Mouse (Mus musculus) ovary, postnatal 36 days (tissue): ENCODE results near the gene Wbp2.
A peak's percentile ranks its signal among the peaks of the same experiment; 100 is the strongest.

Source experiments
- DNase-seq: peaks from one replicate; pipeline ENCODE4 v3.0.0; 2022; ENCODE audit warnings: low spot score, mixed read lengths

Wbp2 gene

DNA sequence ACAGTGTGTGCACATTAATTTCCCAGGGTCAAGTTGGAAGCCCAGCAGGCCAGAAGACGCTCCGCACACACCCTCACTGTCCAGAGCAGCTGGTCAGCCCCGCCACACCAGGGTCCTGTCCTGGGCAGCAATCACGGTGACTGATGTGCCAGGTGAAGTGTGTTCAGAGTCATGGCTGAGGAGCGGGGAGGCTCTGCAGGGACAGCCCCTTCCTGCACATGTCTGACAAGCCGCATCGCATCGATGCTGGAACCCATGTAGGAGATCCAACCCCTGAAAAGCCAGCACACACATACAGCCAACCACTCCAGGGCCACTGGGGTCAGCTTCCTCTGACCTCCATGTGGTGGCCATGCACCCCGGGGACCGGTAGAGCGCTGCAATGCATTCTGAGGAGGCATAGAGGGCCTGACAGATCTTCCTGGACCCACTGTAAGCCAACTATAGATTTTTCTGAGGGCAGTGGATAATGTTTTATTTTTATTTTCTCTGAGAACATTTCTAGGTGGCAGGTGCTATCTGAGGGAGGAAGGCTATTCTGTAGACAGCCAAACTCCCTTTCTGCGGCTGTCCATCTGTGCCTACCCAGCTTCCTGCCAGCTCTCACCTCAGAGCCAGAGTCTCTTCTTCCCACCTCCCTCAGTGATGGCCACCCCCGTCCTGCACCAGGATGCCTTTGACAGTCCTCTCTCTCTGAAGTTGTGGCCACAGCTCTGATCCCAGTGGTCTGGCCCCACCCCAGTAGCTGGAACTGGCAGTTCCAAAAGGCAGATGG is 25.0 kb downstream of the Wbp2 start:
- no peak for DNase-seq

DNA sequence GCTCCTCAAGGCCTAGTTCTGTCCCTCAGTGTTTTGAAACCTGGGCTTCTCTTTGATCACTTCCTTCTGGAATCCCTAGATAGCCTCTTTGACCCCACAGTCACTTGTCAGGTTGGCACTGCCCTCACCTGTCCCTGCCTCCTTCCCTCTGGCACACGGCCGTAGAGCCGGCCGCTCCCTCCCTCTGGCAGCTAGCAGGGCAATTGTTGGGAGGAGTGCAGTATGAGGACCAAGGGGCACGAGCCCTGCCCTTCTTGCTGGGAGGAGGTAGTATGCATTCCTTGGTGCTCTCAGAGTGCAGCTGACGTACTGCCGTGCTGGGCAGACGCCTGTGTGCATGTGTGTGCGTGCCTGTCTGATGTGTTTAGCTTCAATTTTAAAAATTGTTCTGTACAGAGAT is 26.2 kb downstream of the Wbp2 start:
- no peak for DNase-seq

DNA sequence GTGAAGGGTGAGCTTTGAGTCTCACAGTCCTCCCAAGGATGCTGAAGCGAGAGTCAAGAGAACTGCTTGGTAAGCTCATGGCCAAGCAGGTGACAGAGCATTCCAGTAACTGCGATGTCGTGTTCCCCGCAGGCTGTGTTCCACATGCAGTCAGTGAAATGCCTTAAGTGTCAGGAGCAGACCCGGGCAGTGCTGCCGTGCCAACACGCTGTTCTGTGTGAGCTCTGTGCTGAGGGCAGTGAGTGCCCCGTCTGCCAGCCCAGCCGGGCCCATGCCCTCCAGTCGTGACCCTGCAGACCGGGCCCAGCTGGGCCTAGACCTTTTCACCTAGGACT is 27.1 kb downstream of the Wbp2 start:
- no peak for DNase-seq

DNA sequence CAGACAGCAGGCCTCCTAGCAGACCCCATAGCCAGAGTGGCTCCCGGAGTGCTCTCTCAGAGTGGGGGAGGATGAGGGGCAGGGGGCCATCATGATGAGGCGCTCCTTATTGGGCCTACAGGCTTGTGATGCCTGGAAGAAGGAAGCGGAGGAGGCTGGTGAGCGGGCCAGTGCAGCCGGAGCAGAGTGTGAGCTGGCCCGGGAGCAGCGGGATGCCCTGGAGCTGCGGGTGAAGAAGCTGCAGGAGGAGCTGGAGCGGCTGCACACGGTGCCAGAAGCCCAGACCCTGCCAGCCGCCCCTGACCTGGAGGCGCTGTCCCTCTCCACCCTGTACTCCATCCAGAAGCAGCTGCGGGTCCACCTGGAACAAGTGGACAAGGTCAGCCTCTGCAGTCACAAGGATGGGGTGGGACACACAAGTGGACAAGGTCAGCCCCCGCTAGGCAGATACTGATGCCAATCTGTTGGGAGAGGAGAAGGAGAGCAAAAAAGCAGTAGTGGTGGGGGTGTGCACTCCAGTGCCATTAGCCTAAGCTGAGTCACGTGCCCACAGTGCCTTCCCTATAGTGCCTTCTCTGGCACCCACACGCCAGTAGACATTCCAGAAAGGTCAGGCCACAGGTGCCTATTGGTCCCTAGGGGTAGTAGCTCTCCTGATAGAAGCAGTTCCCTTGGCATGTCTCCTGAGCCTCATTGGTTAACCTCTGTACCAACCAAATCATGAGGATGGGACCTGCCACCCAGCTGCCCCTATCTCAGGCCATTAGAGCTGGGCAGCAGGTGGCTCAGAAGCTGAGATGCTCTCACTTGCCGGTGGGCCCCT is 27.7 kb downstream of the Wbp2 start:
- DNase-seq: no peak

DNA sequence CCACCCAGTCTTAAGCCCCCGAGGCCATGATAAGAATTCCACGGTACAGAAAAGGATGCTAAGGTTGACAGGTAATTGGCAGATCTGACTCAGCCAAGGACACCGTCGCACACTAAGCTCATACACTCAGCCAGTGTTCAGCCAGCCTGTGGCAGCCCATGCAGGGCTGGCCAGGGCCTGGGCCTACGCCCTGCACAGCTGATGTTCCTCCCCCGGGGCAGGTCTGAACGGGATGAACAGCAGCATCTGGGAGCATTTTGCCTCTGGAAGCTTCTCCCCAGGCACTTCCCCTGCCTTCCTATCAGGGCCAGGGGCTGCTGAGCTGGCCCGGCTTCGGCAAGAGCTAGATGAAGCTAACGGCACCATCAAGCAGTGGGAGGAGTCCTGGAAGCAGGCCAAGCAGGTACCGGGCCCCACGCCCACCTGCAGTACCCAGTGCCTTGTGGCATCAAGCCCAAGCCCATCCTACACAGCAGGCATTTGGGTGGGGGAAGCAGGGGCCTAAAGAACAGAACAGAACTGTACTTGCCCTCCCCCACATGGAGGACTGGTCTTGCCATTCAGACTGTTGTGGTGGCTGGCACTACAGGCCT is 28.7 kb downstream of the Wbp2 start:
- no peak for DNase-seq

DNA sequence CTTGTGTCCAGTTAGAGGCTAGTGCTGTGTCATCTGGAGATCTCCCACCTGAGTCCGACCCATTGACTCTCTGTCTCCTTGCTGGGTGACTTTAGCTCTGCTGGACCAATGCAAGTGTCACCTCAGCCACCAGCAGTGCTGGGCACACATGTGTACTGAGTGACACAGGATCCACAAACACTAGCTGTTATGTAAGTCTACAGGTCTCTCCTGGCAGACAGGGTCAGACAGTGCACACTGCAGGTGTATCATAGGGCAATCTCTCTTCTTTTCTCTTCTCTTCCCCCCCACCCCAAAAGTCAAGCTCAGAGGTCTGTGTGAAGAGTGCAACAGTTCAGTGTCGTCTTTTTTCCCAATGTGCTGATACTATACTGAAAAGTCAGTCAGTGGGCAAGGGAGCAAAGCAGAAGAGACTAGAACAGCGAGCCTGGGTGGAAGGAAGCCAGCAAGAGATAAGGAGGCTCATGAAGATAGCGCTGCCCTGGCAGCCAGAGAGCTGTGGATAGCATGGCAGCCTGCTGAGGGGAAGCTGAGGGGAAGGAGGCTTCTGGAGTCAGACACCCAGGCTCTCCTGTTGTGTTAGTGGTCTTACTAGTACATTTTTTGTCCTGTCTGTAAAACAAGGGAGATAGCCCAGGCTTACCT is 29.4 kb downstream of the Wbp2 start:
- DNase-seq: no peak

DNA sequence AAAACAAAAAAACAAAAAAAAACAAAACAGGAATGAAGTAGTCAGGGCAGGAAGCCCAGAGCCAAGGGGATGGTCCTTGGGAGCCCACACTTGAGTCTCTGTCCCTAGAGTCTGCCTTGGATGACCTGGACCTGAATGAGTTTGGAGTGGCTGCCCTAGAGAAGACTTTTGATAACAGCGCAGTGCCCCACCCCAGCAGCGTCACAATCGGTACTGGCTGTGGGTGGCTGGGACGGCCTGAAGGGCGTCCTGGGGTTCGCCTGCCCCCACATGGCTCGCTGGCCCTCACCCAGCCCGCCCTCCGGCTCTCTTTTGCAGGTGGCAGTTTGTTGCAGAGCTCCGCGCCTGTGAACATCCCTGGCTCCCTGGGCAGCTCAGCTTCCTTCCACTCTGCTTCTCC is 30.9 kb downstream of the Wbp2 start:
- no peak for DNase-seq

DNA sequence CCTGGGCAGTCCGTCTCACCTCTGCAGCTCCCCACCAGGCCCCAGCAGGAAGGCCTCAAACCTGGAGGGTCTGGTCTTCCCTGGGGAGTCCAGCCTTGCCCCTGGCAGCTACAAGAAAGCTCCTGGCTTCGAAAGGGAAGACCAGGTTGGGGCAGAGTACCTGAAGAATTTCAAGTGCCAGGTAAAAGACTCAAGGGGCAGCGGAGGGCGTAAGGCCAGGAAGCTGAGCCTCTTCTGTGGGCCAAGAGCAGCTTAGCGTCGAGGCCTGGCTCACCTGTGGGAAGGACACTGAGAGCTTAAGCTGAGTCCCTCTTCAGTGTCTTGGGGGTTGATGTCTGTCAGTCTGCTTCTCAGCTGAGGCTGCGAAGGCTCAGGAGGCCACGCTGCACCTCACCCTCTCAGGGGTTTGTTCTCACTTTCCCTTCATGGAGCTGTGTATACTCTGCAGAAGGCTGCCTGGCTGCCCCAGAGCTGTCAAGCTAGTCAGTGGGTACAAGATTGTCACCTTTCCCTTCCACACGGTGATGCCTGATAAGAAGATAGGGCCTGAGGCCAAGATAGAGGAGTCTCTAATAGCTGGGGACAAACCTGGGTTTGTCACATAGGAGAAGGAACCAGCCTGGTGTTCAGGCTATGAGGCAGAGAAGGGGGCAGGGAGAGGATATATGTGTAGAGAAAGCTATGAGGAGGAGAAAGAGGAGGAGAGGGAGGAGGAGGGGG is 33.1 kb downstream of the Wbp2 start:
- DNase-seq: no peak

DNA sequence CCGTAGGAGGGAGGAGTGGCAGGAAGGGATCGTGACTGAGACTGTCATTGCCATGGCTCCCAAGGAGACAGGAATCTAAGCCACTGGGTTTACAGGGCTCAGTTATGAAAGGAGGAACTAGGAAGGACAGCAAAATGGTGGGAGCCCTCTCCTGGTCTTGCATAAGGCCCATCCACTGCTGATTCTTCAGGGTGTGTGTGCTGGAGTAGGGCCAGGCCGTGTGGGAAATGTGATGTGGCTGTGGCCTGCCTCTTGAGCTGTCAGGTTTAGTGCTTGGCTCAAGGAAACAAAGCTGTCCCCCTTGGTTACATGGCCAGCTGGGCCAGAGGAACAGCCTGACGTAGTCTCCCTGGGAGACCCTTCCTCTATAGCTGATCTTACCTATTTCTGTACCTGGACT is 36.6 kb downstream of the Wbp2 start:
- DNase-seq: no peak

DNA sequence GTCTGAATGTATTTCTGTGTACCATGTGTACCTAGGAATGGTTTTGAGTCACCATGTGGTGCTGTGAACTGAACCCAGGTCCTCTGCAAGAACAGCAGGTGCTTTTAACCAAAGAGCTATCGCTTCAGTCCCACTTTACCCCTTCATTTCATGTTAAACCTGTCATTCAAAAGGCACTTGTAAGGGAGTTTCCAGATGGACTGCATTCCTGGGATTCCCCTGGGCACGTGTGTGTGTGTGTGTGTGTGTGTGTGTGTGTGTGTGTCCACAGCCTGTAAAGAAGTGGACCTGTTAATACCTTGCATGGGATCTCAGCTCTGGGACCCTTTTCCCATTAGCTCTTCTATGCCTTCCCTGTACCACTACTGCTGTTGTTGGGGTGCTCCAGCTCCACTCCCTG is 37.2 kb downstream of the Wbp2 start:
- DNase-seq: no peak

DNA sequence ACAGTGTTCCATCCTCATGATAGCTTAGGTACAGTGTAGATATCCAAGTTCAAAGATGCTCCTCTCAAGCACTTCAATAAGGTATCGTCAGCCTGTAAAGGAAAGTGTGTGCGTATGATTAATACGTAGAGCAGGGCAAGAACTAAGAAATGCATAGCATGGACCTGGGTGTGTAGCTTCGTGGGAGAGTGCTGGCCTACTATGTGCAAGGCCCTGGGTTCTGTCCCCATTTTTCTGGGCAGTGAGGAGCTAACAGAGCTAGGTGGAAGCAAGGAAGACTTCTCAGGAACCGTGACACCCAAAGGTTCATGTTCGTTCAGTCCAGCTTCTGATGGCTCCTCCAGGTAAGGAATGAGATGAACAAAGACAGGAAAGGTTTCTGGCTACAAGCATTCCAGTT is 41.6 kb downstream of the Wbp2 start:
- DNase-seq: no peak

DNA sequence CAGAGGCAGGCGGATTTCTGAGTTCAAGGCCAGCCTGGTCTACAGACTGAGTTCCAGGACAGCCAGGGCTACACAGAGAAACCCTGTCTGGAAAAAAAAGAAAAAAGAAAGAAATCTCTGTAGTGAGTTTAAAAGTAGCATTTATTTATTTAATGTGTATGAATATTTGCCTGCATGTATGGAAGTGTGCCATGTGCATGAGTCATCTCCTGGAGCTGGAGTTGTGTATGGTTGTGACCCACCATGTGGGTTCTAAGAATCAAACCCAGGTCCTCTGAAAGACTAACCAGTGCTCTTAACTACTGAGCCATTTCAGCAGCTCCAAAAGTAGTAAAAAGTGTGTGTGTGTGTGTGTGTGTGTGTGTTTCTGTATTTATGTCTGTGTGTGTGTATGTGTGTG is 43.5 kb downstream of the Wbp2 start:
- no peak for DNase-seq

DNA sequence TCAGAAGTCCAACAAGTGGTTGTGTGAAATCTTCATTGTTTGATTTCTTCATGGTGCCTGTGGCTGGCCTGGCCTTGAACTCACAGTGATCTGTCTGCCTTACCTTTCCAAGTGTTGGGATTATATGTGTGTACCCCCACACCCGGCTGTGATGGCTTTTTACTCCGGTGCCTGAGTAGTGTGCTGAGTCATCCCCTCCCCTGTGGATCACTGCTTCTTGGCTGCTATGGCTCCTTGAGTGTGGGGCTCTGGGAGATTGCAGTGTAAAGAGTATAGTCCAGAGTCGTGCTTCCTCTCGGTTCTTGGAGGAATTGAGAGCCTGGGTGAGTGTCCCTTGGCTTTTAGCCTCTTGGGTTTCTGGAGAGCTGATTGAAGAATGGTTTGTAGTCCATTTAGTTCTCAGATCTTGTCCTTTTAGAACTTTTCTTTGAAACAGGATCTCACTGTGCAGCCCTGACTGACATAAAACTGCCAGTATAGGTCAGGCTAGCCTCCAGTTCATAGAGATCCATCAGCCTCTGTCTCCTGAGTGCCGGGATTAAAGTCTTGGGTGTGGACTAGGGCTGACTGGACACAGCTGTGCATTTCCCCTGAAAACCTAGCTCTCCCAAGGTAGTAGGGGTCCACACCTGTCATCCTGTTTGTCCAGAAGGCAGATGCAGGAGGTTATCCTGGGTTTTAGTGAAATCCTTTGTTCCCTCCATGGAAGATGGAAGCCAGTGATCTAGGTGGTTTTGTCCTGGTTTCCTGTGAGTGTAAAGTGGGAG is 44.2 kb downstream of the Wbp2 start:
- no peak for DNase-seq

DNA sequence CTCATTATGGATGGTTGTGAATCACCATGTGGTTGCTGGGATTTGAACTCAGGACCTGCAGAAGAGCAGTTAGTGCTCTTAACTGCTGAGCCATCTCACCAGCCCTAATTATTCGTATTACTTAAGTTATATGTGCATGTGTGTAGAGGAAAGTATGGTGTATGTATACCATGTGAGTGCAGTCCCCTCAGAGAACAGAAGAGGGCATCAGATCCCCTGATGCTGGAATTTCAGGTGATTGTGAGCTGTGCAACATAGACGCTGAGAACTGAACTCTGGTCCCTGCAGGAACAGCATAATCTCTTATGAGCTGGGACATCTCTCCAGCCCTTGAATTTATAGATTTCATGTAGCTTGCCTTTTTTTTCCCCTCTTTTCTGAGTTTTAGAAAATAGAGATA is 45.0 kb downstream of the Wbp2 start:
- no peak for DNase-seq

DNA sequence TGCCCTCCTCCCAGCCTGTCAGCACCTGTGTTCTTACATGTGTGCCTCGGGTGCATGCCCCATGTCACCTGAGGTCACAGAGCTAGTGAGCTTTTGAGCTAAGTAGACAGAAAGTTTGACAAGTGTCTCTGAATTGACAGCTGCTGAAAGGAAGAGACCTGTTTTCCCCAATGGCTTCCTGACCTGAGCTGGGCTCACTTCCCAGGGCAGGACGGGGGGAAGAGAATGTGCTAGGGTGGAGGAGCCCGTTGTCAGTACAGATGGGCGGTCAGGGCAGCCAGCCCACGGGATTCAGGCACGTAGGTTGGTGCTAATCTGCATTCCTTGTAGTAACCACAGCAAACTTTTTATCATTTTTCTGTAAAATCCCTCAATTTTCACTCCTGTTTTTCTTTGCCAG is 46.2 kb downstream of the Wbp2 start:
- no peak for DNase-seq

DNA sequence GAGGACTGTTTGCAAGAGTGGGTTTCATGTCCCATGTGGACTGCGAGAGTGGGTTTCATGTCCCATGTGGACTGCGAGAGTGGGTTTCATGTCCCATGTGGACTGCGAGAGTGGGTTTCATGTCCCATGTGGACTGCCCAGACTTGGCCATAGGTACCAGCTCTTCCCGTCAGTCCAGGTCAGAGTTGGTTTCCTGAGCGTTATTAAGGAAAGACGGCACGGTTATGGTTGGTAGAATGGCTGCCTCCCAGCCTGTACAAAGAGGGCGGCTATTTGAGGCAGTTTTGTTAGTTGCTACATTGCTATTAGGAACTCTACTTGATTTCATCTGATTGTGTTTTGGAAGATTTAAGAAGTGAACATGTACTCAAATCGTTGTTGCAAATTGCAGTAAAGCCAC is 49.0 kb downstream of the Wbp2 start:
- DNase-seq: no peak

DNA sequence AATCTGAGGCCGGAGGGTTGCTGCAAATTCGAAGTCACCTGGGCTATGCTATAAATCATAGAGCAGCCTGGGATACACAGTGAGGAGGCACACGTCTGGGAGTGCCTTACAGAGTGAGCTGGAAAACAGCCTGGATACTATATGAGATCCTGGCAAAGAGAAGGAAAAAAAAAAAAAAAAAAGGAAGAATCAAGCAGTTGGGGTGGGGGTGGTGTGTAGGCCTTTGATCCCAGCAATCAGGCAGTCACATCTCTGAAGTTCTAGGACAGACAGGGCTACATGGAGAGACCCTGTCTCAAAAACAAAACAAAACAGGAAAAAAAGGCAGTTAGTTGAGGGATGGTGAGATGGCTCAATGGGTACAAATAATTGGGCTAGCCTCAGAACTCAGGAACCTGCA is 50.1 kb downstream of the Wbp2 start:
- no peak for DNase-seq

DNA sequence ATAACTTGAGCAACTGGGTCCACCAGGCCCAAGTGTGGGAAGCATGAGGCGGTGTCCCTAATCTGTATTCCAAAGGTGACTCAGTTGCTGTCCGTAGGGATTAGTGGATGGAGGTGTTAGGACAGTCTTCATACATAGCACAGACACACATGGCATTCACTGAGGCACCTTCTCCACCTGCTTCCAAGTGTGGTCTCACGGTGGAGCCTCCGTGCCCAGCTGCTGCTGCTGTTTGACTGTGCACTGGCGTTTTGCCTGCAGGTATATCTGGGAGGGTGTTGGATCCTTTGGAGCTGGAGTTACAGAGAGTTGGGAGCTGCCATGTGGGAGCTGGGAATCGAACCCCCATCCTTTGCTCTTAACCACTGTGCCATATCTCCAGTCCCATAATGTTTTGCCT is 52.2 kb downstream of the Wbp2 start:
- no peak for DNase-seq

DNA sequence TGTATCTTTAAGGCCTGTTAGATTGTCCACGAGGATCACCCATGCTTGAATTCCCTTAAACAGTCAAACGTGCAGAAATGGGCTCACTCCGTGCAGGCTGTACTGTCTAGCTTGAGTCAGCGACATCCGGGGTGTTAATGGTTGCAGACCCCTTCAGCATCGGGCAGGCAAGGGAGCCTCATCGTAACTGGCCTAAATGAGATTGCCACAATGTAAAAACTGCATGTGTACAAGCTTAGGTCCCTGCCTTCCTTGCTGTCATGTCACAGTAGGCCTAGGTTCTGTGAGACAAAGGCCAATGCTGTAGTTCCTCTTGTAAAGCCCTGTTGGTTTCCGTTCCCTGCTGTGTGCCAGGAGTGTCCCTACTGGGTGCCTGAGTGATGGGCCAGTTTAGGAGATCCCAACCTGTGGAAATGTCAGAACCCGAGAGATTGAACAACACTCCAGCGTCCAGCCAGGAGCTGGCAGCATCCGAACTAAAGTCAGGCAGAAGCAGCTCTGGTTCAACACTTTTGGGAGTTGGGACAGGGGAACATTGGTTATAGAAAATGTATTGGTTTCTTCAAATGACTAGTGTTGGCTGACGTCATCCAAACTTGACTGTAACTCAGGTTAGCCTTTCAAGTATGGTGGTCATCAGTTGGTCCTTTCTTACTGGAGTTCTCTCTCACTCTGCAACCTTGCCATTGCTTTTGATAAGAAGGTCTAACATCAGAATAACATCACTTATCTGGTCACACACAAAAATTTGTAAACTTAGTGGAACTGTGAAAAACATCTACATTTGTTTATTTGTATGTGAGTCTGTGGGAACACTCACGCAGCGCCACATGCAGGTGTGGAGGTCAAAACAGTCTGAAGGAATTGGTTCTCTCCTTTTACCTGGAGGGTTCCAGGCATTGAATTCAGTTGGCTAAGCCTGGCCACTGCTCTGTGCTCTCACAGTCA is 55.6 kb downstream of the Wbp2 start:
- DNase-seq: peak; percentile 30
